7 mouse cellular contexts compared by ENCODE assay signal in the genomic region with DNA sequence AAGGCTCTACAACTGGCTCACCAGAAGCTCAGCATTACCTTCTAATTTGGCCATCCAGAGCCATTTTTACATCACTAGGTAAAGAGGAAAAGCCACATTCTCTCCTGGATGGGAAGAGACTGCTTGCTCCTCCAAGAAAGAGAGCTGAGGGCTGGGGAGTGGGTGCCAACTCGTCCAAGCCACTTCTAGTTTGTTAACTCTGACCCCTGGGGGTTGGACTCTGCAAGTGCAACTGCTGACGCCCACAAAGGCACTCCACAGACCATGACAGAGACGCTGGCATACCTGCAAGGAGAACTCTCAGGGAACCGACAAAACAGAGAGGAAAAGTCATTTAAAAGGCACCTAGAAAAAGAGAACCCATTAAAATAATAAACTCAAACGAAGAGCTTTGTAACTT.
DNase-seq lines count a peak whose midpoint lies in the region; ATAC-seq and TF ChIP-seq lines count a peak whose summit lies in the region.

No protein-coding gene starts in this region.

- peak; percentile 76 for ATAC-seq in activated CD4-positive, CD25-positive, alpha-beta regulatory T cell, adult 4 months
- 0 out of 2 replicates have a peak, but pooled peaks have one; percentile 75 for ATAC-seq in intestine, embryonic 15.5 days

- H3K4me1 ChIP-seq in cortical plate, adult 2 months (ENCODE audit: control insufficient read depth, insufficient read depth, low read length), result no peaks in the 10 kb centered on the region
- H3K4me1 ChIP-seq in intestine, embryonic 15.5 days (replicated peaks), result no peaks in the 10 kb centered on the region

- no peaks in the 10 kb centered on the region for H3K36me3 ChIP-seq in intestine, embryonic 15.5 days

- TF ChIP-seq POLR2A in cortical plate, adult 2 months (IDR thresholded peaks at IDR 0.05; ENCODE audit: extremely low read depth, insufficient read depth, low read length), result no peak

- H3K9me3 ChIP-seq in intestine, embryonic 15.5 days, result no peaks in the 10 kb centered on the region

- intact Hi-C loops in left cerebral cortex, postnatal 14 days (cut with DNase I), result loop anchor here (2.0 to 5.0 kb wide), 2 partner anchors 87 to 178 kb away; no protein-coding TSS in a partner anchor

- no peaks in the 10 kb centered on the region for H3K27me3 ChIP-seq in intestine, embryonic 15.5 days (replicated peaks)

- peak; percentile 84 for DNase-seq in gastrocnemius, postnatal 10 days
- peak; percentile 71 to 75 for DNase-seq in left cerebral cortex, postnatal 14 days (ENCODE audit: low spot score in 2 of 2)
- peak; percentile 74 for DNase-seq in mesoderm, embryonic 11.5 days (ENCODE audit: low read depth, low spot score)
- peak; percentile 76 for DNase-seq in right cerebral cortex, postnatal 4 days

- H3K9ac ChIP-seq in intestine, embryonic 15.5 days, result no peak overlapping the region

- 5% methylated on average over 5 of the region's 5 CpGs for WGBS in intestine, embryonic 15.5 days

- H3K27ac ChIP-seq in cortical plate, adult 2 months (ENCODE audit: insufficient read depth, low read length), result no peak overlapping the region
- no peak overlapping the region for H3K27ac ChIP-seq in intestine, embryonic 15.5 days

- TF ChIP-seq CTCF in cortical plate, adult 2 months (IDR thresholded peaks at IDR 0.05; ENCODE audit: extremely low read depth, insufficient read depth, low read length), result peak; percentile 68

- H3K4me2 ChIP-seq in intestine, embryonic 15.5 days (replicated peaks), result no peak overlapping the region

- no peak overlapping the region for H3K4me3 ChIP-seq in cortical plate, adult 2 months (ENCODE audit: insufficient read depth, low read length)
- H3K4me3 ChIP-seq in intestine, embryonic 15.5 days (replicated peaks), result no peak overlapping the region
